Mouse (Mus musculus) kidney, adult 8-10 months (tissue): ENCODE results near the gene Mapkapk2.

Experiments used
- DNase-seq, 2 experiments: peaks; one replicate each; pipeline ENCODE4 v3.0.0; 2022

Gene Mapkapk2

DNA sequence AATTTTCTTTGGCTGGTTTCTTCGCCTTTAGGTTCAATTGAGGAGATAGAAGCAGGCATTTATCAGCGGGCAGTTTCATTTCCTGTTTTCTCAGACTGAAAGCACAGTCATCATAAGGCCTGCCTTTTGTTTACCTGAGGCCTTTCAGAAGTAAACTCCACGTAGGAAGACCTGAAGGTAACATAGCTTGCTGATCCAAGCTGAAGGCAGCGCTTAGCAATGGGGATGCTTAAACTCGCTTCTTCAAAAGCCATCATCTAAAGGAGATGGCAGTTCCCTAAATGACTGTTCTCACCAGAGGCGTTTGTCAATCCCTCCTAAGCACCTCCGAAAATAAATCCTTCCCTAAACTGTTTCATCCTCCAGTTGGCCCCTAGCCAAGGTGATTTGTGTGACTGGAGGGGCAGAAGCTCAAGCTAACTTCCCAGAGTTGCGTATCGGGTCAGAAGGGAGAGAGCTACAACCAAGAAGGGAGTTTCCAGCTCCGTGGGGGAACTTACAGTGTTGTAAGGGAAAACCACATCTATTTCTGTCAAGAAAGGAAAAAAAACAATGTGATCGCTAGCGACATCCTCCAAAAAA, 13.0 kb upstream of the Mapkapk2 start:
- no peak for DNase-seq

DNA sequence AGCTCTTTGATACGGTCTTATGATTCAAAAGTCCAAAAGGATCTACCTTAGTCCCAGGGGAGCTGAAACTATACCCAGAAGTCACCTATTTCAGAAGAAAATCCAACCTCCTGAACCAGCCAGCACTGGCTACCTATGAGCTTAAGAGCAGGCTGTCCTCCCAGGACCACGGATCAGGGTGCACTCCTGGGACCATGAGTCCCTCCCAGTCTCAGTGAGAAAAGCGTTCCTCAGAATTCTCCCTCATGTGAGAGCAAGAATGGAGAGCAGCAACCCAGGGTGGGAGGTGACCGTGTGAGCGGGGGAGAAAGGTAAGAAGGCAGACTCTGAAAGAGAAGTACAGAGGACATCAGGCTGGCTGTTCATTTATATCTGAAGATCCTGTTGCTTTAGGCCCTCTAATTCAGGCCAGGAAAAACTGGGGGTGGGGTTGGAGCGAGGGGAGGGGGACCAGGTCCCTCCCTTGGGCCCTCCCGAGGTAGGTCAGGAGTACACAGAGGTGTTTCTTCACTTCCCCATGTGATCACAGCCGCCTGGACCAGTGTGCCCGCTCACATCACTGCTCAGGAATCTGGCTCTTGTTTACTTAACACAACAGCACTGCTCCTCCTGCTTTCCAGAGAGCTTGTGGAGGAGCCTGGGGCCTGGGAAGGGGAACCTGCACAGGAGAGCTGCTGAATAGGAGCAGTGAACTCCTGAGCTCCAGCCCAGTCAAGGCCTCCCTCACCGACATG, 10.1 kb upstream of the Mapkapk2 start:
- peak in 1 of 2 experiments; percentile 70 for DNase-seq

DNA sequence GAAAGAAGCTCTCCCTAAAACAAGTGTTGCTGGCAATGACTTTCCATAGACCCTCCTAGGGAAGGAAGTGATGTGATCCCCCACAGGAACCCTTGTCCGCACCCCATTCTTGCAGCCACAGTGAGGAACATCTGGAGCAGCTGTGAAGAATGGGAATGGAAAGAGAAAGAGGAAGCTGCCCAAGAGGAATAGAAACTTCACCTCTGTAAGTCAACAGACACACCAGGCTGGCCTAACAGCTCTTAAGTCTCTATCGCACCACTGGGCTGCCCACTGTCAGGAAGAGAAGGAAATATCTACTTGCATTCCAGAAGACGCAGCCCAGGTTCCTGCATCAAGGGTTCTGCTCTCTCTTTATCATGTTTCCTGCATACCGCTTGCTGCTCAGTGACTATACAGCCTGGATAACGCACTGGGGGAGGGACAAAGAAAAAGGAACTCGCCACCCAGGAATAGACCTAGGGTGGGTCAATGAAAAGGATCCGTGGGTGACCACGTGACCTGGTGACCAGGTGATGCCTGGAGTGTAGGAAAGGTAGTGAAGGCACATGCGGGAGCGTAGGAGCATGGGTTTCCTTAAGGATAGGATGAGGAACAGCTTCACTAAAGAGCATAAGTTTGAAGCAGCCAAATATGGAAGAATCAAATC, 6.3 kb upstream of the Mapkapk2 start:
- DNase-seq, result no peak

DNA sequence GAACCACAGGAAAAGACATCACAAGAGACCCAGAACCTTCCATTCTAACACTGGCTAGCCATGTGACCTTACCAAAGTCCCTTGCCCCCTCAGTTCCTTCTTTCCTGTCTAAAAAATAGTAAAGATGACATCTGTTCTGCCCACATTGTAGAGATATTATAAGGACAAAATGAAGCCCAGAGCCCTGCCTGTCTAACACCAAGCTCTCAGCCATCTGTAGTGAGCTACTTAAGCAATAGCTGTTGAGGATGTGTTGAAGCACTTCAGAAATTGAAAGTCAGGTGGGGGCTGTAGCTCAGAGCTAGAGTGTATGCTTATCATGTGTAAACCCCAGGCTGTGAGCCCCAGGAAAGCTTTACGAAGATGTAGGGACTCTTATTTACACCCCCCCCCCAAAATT, 3.2 kb upstream of the Mapkapk2 start:
- no peak for DNase-seq

DNA sequence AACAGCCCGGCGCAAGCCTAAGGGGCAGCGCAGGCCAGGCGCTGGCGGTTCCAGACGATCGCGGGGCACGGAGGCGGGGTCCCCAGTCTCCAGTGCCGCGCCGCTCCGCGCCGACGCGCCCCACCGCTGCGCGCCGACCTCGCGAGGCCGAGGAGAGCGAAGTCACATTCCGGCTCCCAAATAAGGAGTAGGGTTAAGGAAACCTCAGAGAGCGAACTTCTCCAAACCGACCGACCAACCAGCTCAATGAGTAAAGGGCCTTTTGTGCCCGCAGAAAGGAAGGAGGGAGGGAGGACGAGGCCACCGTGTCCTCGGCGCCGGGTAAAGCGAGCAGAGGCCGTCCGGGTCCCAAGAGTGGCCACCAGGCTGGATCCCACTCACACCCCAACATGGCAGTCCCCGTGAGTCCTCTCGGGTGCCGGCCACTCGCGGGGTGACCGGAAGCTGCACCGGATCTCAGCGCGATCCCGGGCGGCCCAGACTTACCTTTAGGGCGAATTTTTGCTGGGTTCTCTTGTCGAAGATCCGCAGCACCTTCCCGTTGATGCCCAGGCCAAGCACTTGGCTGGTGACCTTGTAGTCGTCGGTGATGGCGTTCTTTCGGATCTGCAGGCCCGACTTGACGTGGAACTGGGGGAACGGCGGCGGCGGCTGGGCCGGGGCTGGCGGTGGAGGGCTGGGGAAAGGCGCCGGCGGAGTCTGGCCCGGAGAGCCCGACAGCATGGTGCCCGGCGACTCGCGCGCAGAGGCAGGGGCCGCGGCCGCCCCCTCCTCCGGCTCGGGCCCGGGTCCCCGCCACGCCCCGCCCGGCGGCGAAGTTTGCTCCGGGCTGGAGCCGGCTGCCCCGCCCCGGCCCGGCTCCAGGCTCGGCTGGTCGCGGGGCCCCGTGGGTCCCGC, 575 bp downstream of the Mapkapk2 start:
- peak; percentile 62 to 63 for DNase-seq

DNA sequence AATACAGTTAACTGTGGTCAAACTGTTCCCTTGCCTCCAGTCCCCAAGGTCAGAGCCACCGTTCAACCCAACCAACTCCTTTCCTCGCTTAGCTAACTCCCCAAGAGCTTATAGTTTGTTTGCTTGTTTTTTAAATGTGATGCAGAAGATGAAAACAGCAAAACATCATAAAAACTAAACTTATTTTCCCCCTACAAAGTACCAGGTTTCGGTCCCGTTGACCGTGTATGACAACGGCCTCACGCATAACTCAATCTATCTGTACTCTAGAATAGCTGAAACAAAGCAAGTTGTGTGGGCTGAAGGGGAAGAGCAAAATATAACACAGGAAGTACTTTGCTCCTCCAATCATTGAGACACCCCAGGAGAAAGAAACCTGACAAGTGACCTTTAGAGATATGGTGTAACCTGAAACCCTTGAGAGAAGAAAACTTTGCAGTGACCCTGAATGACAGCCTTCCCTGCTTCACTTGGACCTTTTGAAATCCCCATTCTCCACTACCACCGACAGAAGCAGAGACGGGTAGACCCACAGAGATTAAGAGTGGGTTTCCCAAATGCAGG, 1.4 kb downstream of the Mapkapk2 start:
- no peak for DNase-seq

DNA sequence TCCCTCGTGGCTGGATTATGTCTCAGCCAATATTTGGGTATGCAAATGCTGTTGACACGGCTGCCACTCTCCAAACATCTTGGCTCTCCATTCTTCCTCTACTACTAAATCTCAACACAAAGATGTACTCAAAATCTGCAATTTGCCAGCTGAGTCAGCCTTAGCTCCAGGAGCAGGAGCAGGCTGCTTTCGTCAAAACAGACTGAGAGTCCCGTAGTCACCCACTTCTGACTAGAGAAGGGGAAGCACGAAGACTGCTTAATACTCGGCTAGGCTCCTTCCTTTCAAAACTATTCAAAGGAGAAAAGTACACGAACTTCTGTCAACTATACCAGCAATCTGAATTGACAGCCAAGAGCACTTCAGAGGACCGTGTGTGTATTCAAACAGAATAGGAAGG, 2.1 kb downstream of the Mapkapk2 start:
- DNase-seq, result no peak

DNA sequence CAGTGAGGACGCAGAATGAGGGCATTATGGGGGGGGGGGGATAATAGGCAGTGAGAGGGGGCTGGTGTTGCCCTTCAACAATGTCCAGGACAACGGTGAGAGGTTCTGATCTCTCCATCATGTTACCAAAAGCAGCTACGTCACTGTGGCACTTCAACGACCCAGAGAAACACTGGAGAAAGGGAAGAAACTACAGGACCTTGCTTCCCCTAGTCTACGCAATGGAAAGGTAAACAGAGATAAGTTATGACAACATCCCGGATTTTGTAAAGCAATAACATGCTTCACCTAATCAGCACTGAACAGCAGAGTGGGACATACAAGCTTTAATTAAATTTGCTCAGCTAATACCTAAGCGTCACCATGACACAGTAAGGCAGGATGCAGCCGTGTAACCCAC, 3.7 kb downstream of the Mapkapk2 start:
- DNase-seq, result no peak

DNA sequence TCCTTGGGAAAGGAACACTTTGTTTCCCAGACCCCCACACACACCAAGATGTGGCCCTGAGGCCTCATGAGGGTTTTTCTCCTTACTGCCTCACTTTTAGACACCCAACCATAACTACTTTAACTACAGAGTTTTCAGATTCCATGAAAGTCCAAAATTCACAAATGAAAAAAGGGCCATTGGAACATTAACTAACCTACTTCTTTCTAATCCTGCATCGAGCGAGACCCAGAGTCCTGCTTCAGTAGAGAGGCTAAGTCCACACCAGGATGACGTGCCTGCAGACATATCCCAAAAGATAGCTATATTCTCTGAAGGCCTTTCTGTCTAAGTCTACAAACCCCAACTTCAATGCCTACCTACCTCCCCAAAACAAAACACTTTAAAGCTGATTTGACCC, 4.8 kb downstream of the Mapkapk2 start:
- peak in 1 of 2 experiments; percentile 51 for DNase-seq

DNA sequence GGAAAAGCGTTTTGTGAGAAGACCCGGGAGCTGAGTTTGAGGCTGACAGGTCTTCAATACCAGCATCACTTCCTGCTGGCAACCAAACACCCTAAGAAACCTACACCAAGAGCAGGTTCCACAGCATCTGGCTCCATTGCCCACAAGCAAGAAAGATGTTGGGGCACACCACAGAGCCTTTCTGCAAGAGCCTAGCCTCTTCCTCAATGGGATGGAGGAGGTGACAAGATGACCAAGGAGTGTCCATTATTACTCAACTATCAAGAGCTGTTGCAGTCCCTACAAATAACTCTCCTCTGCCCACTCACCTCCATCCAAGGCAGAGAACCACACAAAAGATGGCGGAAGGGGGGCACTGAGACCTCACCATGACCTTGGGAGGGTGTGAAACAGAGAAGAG, 5.5 kb downstream of the Mapkapk2 start:
- no peak for DNase-seq

DNA sequence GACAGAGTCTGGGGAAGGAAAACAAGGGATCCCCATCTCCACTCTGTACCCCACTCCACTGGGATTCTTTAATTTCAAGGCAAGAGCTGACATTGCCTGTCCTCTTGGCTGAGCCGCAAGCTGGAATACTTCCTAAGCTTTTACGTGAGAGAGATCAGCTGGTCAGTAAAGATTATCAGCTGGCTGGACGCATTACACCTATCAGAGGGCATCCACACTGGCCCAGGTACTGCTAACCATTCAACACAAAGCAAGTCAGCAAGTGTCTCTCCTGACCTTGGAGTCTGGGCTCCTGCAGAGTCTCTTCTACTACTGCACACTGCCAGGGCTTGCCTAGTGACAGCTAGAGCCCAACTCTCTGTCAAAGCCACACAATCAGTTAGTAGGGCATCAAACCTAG, 6.1 kb downstream of the Mapkapk2 start:
- DNase-seq, result no peak

DNA sequence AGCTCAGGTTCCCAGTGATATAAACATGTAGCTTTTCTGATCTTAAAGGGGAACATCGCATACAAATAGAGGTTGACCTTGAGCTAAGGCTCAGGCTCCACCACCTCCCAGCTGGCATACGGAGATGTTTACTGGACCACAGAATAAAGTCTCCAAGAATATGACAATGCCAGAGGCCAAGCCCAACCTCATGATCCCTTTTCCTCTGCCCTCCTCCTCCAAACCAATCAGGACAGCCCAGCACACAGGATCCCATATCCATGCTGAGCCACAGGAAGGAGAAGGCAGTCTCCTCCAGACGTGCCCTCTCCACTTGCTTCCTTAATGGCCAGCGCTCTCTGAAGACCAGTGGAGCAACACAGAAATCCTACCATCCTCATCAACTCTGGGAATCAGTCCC, 6.7 kb downstream of the Mapkapk2 start:
- DNase-seq, result no peak

DNA sequence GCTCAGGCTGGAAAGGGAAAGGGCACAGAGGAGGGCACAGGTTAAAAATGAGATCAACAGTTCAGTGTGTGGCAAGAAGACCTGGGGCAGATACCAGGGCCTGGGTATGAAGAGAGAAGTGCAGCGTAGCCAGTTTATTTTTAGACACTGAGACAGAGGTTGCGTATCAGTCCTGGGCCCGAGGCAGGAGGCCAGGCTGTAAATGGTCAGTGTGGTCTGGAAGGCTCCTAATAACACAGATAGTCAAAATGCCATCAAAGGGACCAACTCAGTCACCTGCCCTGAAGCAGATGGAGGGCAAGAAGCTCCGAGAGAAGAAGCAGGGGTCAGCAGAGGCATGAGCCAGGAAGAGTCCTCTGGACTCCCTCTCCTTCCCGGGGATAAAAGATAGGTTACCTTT, 7.4 kb downstream of the Mapkapk2 start:
- DNase-seq, result peak in 1 of 2 experiments; percentile 52

DNA sequence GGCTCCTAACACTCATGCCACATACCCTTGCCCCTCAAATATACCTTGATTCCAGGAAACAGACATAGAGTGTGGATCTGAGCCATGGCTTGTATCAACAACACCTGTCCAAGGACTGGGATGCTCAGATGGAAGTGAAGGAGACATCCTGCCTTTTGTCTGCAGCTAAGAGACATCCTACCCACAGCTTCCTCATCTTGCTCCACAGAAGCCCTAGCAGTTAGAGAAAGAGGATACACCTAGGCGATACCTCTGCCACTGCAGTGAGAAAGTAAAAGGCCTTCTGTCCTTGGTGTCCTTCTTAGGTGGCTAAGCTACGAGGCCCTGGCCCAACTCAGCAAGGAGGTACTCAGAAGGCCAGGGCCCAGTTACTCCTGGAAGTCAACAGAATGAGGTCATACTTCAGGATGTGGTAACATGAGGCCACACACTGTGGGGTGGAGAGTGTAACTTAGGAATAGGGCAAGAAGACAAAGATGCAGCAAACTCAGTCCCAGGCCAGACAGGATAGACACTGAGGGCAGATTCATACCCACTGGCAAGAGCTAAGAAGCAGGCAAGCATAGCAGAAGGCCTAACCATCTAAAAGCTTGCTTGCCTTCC, 8.0 kb downstream of the Mapkapk2 start:
- DNase-seq, result no peak

DNA sequence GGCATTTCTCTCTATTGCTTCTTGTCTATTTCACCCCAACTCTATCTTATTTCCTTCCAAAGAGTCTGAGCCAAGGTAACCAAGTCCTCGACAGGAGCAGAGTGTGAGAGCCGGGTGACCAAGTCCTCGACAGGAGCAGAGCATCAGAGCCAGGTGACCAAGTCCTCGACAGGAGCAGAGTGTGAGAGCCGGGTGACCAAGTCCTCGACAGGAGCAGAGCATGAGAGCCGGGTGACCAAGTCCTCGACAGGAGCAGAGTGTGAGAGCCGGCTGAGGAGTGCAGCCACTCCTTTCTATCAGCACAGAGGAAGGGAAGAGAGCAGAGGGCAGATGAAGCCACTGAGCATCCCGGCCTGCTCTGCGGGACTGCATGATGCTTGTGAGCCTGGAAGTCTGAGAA, 9.1 kb downstream of the Mapkapk2 start:
- DNase-seq, result no peak

DNA sequence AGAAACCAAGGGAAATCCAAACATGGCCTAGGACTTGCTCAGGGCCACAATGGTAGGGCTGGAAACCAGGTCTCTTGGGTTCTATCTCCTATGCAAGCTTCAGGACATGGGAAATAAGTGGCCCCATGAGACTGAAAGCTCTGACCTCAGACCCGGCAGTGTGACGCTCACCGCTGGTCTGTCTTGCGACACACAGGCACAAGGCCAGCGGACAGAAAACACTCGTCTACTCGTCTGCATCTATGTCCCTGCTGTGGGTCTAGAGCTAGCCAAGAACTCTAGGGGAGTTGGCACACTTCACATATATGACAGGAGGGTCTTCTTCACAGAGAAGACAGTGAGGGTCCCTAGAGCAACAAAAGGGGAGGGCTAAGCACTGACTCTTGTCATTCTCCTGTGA, 10.7 kb downstream of the Mapkapk2 start:
- peak in 1 of 2 experiments; percentile 39 for DNase-seq

DNA sequence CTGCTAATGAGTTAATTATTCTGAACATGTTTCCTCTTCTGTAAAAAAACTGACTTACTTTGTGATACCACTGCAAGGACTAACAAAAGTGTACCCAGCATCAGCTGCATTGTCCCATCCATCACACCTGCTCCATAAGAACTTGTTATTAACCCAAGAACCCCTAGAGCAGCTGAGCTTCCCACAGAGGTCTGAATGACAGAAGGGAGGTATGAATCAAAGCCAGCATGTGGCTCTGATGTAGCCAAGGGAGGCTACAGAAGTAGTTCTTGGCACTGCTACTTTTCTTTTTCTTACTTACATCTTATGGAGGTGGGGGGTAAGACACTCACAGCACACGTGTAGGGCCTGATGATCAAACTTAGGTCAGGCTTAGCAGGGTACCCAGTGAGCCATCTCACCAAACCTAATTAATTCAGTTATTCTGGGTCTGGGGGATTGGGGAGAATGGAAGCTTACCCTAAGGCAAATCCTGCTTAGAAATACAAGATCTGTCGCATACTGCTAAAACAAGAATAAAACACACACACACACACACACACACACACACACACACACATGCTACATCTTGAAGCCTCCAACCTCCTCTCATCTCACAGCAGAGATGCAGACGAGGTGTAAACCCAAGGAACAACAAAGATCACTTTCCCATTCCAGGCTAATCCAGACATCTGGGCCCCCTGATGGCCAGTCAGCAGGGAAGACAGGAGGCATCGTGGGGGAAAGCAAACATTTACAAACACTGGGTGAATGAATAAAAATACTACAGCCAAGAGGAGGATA, 11.5 kb downstream of the Mapkapk2 start:
- DNase-seq, result no peak

DNA sequence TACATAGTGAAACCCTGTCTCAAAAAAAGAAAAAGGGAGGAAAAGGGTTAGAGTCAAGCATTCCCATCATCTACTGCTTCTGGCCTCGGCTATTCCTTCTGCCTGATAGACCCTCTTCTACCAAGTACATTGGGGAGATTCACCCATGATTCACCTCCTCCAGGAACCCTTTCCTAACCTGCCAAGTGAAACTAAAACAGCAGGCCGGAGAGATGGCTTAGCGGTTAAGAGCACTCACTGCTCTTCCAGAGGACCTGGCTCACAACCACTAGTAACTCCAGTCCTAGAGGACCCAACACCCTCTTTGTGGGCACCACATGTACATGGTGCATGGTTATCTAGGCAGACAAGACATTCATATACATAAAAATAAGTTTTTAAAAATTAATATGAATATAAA, 12.4 kb downstream of the Mapkapk2 start:
- no peak for DNase-seq

DNA sequence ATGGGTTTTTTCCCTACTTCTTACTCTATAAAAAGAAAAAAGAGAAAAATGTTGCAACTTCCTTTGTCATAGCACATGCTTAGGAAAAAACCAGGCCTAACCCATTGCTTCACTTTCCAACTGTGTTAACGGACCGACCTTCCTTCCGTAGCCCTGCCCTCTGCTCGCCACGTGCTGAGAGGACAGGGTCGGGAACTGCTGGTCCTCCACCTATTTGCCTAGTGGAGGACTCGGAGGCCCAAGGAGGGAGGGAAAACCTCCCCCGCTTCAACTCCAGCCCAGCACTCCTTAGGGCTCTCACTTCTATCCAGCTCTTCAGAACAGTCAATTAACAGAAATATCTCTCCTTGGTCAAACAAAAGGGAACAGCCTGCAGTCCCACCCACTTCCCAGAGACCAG, 13.3 kb downstream of the Mapkapk2 start:
- peak in 1 of 2 experiments; percentile 46 for DNase-seq

DNA sequence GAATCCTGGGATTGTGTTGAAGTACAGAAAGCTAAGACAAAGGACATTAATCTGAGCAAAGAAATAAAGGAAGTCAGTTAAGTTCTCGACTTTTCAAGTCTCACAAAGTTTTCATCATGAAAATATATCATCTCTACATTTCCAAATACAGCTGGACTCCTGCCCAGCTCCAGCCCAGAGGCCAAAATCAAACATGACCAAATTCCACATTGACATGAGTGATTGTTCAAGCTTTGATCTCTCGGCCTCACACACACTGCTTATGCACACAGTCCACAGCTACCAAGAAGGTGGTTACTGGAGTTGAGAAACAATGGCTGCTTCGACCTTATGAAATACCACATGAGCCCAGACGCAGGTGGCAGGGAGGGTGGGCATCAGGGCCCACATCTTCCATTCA, 14.0 kb downstream of the Mapkapk2 start:
- DNase-seq, result no peak

DNA sequence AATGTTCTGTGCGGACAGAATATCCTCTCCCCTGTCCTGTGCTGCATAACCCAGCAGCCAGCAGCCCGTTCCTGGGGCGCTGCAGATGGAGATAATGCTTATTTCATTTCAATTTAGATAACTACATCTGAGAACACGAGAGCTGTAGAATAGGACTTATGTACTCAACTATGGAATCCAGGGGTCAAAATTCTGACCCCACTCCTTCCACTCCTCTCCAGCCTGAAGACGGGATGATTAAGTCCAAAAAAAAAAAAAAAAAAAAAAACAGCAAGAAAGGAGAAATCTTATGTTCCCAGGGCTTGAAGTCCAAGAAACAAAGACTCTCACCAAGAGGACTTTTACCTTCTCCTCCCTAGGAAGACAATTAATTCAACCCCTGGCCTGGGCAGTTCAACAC, 14.5 kb downstream of the Mapkapk2 start:
- DNase-seq, result no peak

DNA sequence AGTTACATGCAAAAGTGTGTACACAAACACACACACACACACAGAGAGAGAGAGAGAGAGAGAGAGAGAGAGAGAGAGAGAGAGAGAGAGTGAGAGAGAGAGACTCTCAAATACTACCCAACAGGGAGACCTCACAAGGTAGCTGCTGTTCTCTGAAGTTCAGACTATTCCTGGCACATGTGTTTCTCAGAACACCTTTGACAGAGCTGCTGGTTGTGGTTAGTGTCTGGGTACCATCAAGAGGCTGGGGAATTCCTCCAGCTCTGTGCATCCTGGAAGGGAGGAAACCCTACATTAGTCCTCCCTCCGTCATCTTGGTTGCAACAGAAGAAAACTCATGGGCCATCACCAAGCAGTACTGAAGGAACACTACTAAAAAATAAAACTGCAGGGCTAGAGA, 16.9 kb downstream of the Mapkapk2 start:
- DNase-seq, result no peak
